Mouse (Mus musculus) embryonic fibroblast, embryonic 13.5 days (primary cell): ENCODE data around the gene Tsc2. TPM values are rescaled to one million over a fixed set of nuclear protein-coding genes. Genes with fewer than 3 reads are reported as not detected.
A peak's percentile ranks its signal among the peaks of the same experiment; 100 is the strongest.

ENCODE experiments used
- H3K27ac ChIP-seq: 2 replicates; pipeline ENCODE4 v1.5.1; 2012; ENCODE audit warnings: low read length, control low read depth, inconsistent platforms; ENCODE audit not compliant: insufficient read depth
- H3K4me1 ChIP-seq: 2 replicates; pipeline ENCODE4 v1.6.1; 2011; ENCODE audit warnings: low read length; ENCODE audit not compliant: control insufficient read depth, insufficient read depth
- H3K4me3 ChIP-seq: 2 replicates; pipeline ENCODE4 v1.5.1; 2011; ENCODE audit warnings: mild to moderate bottlenecking, control low read depth, low read length; ENCODE audit not compliant: insufficient read depth
- CTCF ChIP-seq: IDR thresholded peaks from 2 replicates; pipeline ENCODE4 v1.5.1; 2011; ENCODE audit warnings: mild to moderate bottlenecking, control low read depth, low read length, moderate library complexity, borderline replicate concordance; ENCODE audit not compliant: insufficient read depth
- POLR2A ChIP-seq: IDR thresholded peaks from 2 replicates; pipeline ENCODE4 v1.6.1; 2011; ENCODE audit warnings: low read depth, mild to moderate bottlenecking, control low read depth, low read length, moderate library complexity
- polyA plus RNA-seq: library from polyadenylated mRNA; stranded (reverse); fragments of >200 nt; gene quantifications from 2 replicates; pipeline ENCODE4 v1.2.4, GENCODE M21; 2011; ENCODE audit warnings: low read depth; ENCODE audit not compliant: missing spikeins, insufficient read length

Tsc2 gene
- polyA plus RNA-seq, 1 experiment = 75.0 TPM

GRCm38 (mm10) chr17:24648731-24649377 is 16.4 kb upstream of the Tsc2 start:
- TF ChIP-seq CTCF = no peak
- no peak for TF ChIP-seq POLR2A
- no peak overlapping the region for H3K27ac ChIP-seq
- peaks cover 20% of the 10 kb centered on the region for H3K4me1 ChIP-seq
- peak overlapping the region; percentile 74 for H3K4me3 ChIP-seq

DNA sequence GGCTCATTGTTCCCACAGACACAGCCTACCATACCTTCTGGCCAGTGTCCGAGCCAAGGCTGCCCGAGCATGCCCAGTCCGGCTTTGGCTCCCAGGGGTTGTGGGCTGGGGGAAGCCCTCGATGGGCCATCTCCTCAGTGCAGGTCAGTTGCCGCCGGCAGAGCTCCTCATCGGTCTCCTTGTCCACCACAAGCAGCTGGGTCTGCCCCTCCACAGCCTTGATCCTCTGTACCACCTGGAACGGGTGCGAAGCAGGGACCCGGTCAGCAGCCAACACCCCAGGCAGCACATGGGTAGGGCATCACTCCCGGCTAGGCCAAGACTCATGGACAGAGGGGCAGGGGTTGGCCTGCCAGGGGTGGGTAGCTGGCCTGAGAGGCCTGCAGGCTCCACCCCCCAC is 15.1 kb upstream of the Tsc2 start:
- TF ChIP-seq POLR2A = no peak
- Histone ChIP-seq H3K4me3 (no peak overlapping the region), H3K4me1 (peaks cover 20% of the 10 kb centered on the region), H3K27ac (no peak overlapping the region)

- H3K4me1 ChIP-seq = peaks cover 20% of the 10 kb centered on the region
- no peak overlapping the region for H3K4me3 ChIP-seq
- no peak overlapping the region for H3K27ac ChIP-seq
- TF ChIP-seq CTCF (no peak), POLR2A (no peak)
Measured at GRCm38 (mm10) chr17:24646381-24646780, 14.0 kb upstream of the Tsc2 start.

DNA sequence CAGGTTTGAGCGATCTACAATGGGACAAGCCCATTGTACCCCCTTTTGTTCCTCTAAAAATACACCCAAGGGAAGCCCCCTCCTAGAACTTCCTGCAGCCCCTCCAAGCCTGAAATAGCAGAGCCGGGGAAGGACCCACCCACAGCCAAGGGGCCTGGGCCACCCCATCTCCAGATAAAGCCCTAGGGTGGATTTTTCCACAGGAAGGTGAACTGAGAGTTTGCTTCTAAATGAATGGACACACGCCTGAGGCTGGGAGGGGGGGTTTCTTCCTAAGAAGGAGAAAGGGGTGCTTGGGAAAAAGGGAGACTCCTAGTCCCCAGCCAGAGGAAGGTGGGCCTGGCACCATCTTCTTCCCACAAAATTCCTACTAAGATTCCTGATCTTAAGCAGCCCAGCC is 13.5 kb upstream of the Tsc2 start:
- Histone ChIP-seq H3K4me1 (peaks cover 20% of the 10 kb centered on the region), H3K27ac (peak overlapping the region; percentile 55; the same call in 1 of the 2 replicates), H3K4me3 (no peak overlapping the region)
- TF ChIP-seq CTCF (no peak), POLR2A (no peak)

DNA sequence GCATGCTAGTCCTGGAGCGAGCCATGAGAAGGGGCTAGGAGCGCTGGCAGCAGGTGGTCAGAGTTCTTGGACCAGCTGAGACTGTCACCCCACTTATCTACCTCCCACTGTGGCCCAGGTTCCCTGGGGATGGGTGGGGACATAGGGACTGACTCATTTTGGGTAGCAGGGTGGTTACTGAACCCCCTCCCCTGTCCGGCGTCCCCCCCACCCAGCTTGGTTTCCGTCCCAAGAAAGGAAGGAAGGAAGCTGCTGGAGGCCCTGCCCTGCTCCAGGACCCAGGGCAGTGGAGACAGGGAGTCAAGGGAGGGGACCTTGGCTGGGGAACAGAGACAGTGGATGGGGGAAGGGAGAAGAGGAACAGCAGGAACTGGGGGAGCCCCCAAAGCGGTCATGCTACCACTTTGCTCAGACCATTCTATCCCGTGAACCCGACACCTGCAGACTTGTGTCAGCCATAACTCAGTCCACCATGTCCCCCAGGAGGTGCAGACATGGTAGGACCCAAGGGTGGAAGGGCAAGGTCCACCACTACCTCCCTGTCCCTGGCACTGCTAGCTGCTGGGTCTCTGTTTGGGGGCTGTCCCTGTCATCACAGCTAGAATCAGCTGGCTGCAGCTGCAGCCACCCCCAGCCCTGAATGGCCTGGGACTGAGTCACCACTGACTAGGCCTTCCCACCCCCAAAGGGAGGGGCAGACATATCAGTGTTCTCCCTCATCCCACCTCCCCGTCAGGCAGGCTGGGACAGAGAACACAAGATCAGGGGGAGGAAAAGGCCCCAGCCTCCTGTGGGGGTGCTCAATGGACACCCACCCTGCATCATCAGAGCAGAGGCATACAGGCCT is 12.7 kb upstream of the Tsc2 start:
- Histone ChIP-seq H3K4me3 (no peak overlapping the region), H3K27ac (peak overlapping the region; percentile 55), H3K4me1 (peaks cover 22% of the 10 kb centered on the region)
- TF ChIP-seq POLR2A (0 out of 2 replicates have a peak, but pooled peaks have one; percentile 33), CTCF (no peak)

GRCm38 (mm10) chr17:24644030-24644715 is 11.7 kb upstream of the Tsc2 start:
- no peak overlapping the region for H3K4me3 ChIP-seq
- H3K4me1 ChIP-seq = peaks cover 26% of the 10 kb centered on the region

GRCm38 (mm10) chr17:24642791-24643343 is 10.4 kb upstream of the Tsc2 start:
- Histone ChIP-seq H3K4me3 (no peak overlapping the region), H3K4me1 (peaks cover 30% of the 10 kb centered on the region), H3K27ac (no peak overlapping the region)
- TF ChIP-seq CTCF (no peak), POLR2A (no peak)

More at GRCm38 (mm10) chr17:24644030-24644715, 11.7 kb upstream of the Tsc2 start:
- peak overlapping the region; percentile 52 for H3K27ac ChIP-seq
- no peak for TF ChIP-seq CTCF
- TF ChIP-seq POLR2A = no peak

- no peak overlapping the region for H3K27ac ChIP-seq
- H3K4me3 ChIP-seq = no peak overlapping the region
- peaks cover 30% of the 10 kb centered on the region for H3K4me1 ChIP-seq
- TF ChIP-seq POLR2A (no peak), CTCF (no peak)
Measured at GRCm38 (mm10) chr17:24641944-24642343, 9.5 kb upstream of the Tsc2 start.

GRCm38 (mm10) chr17:24640581-24640980 is 8.2 kb upstream of the Tsc2 start:
- TF ChIP-seq CTCF = no peak
- TF ChIP-seq POLR2A = no peak
- Histone ChIP-seq H3K27ac (no peak overlapping the region), H3K4me3 (no peak overlapping the region), H3K4me1 (peaks cover 28% of the 10 kb centered on the region)
